Mouse (Mus musculus) heart, postnatal 0 days (tissue): ENCODE measurements around the gene Rsph4a. TPM values are rescaled to one million over a fixed set of nuclear protein-coding genes. Genes with fewer than 3 reads are reported as not detected.
A peak's percentile ranks its signal among the peaks of the same experiment; 100 is the strongest.

Experiments used
- ATAC-seq: fragments of 200-750 bp; cut with Nextera tagmentation; 2 replicates; pipeline ENCODE4 v1.8.0; 2017; ENCODE audit warnings: low read depth, moderate number of reproducible peaks, moderate library complexity; ENCODE audit not compliant: insufficient read depth
- DNase-seq: peaks from one replicate; pipeline ENCODE4 v3.0.0-alpha.2; 2016; ENCODE audit warnings: low spot score
- H3K27ac ChIP-seq: fragments of 300-500 bp; sonication (generic); 2 replicates; pipeline ENCODE4 v1.5.1; 2014; ENCODE audit warnings: low read depth, mild to moderate bottlenecking
- H3K27me3 ChIP-seq: fragments of 300-500 bp; sonication (generic); 2 replicates; pipeline ENCODE4 v1.6.1; 2014; ENCODE audit warnings: low read length, mixed read lengths; ENCODE audit not compliant: control insufficient read depth, insufficient read depth
- H3K36me3 ChIP-seq: fragments of 300-500 bp; sonication (generic); replicated peaks from 2 replicates; pipeline ENCODE4 v1.6.1; 2014; ENCODE audit warnings: low read length, mixed read lengths; ENCODE audit not compliant: control insufficient read depth, insufficient read depth
- H3K4me1 ChIP-seq: fragments of 300-500 bp; sonication (generic); 2 replicates; pipeline ENCODE4 v1.6.1; 2014; ENCODE audit warnings: antibody characterized with exemption; ENCODE audit not compliant: control insufficient read depth, insufficient read depth
- H3K4me2 ChIP-seq: fragments of 300-500 bp; sonication (generic); 2 replicates; pipeline ENCODE4 v1.6.1; 2014; ENCODE audit warnings: low read depth, mild to moderate bottlenecking, low read length, moderate library complexity
- H3K4me3 ChIP-seq: fragments of 300-500 bp; sonication (generic); 2 replicates; pipeline ENCODE4 v1.5.1; 2014; ENCODE audit warnings: low read depth, low read length
- H3K9ac ChIP-seq: fragments of 300-500 bp; sonication (generic); replicated peaks from 2 replicates; pipeline ENCODE4 v1.6.1; 2014; ENCODE audit warnings: low read depth, low read length, mixed read lengths
- H3K9me3 ChIP-seq: fragments of 300-500 bp; sonication (generic); replicated peaks from 2 replicates; pipeline ENCODE4 v1.6.1; 2016; ENCODE audit warnings: low read length; ENCODE audit not compliant: control insufficient read depth
- CTCF ChIP-seq: IDR thresholded peaks from 2 replicates; pipeline ENCODE4 v1.5.1; 2016; ENCODE audit warnings: antibody characterized with exemption, control low read depth, low read depth
- EP300 ChIP-seq: IDR thresholded peaks from 2 replicates; pipeline ENCODE4 v1.6.1; 2016; ENCODE audit warnings: antibody characterized with exemption, low read depth
- WGBS: fragments of 180-500 bp; shearing (Covaris S2); extraction: QIAGEN DNeasy Blood & Tissue Kit; methylation state at CpG from one replicate; pipeline ENCODE4 v1.1.7; 2014; 5-methylcytosine and 5-hydroxymethylcytosine counted together
- polyA plus RNA-seq: library from polyadenylated mRNA; unstranded; fragments of >200 nt; fragmentation: Nextera tagmentation; extraction: Ambion mirVana; gene quantifications from 2 replicates; pipeline ENCODE4 v1.2.1, GENCODE M21; 2015
- total RNA-seq: library from RNA; depleted of rRNA; stranded (reverse); fragments of >200 nt; gene quantifications from 2 replicates; pipeline ENCODE4 v1.2.3, GENCODE M21; 2014; ENCODE audit warnings: low replicate concordance

Gene Rsph4a
- total and polyA plus RNA-seq, 2 experiments from 2014 or later = not detected

DNA sequence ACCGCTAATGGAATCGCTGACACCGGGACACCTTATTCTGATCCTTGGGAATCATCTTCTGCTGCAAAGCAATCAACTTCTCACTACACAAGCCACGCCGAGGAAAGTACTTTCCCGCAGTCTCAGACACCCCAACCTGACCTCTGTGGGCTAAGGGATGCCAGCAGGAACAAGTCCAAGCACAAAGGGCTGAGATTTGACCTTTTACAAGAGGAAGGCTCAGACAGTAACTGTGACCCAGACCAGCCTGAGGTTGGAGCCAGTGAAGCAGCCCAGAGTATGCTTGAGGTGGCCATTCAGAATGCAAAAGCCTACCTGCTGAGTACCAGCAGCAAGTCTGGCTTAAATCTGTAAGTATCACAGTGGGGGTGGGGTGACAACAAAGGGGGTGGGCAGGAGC, 578 bp downstream of the Rsph4a start:
- no peaks in the 10 kb centered on the region for H3K27me3 ChIP-seq
- H3K27ac ChIP-seq = no peak overlapping the region
- H3K4me1 ChIP-seq = no peaks in the 10 kb centered on the region
- no peak for DNase-seq
- no peak for TF ChIP-seq CTCF
- no peak for TF ChIP-seq EP300
- H3K4me2 ChIP-seq = peak overlapping the region; percentile 75
- H3K4me3 ChIP-seq = peak overlapping the region; percentile 54
- ATAC-seq = no peak
- 5% methylated on average over 6 of the region's 6 CpGs for WGBS
- no peaks in the 10 kb centered on the region for H3K9me3 ChIP-seq
- no peaks in the 10 kb centered on the region for H3K36me3 ChIP-seq
- no peak overlapping the region for H3K9ac ChIP-seq

DNA sequence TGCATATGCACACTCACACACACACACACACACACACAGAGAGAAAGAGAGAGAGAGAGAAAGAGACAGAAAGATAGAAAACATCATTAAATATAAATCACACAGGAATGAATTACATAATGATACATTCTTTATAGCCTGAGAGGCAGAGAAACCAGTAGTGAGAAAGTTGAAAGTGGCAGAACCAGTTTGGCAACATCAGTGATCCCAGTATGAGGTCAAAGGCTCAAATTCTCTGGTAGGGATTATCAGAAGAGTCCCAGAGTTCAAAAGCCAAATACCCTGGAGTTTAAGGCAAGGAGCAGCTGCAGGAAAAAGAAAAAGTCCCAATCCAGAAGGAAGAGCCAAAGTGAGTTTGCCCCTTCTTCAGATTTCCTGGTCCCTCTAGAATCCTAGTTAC, 35.8 kb downstream of the Rsph4a start:
- ATAC-seq (no peak), DNase-seq (no peak)
- Histone ChIP-seq H3K4me3 (no peak overlapping the region), H3K27me3 (no peaks in the 10 kb centered on the region), H3K9ac (no peak overlapping the region), H3K9me3 (no peaks in the 10 kb centered on the region), H3K4me1 (no peaks in the 10 kb centered on the region), H3K36me3 (peaks cover 60% of the 10 kb centered on the region), H3K4me2 (no peak overlapping the region), H3K27ac (no peak overlapping the region)
- TF ChIP-seq EP300 (no peak), CTCF (no peak)

GRCm38 (mm10) chr10:33945390-33945789, 40.5 kb downstream of the Rsph4a start:
- ATAC-seq (no peak), DNase-seq (no peak)
- WGBS = 84% methylated on average over 3 of the region's 3 CpGs
- H3K36me3 ChIP-seq = peaks cover 41% of the 10 kb centered on the region
- no peak overlapping the region for H3K9ac ChIP-seq
- no peak overlapping the region for H3K4me3 ChIP-seq
- H3K27me3 ChIP-seq = no peaks in the 10 kb centered on the region
- peaks cover 5% of the 10 kb centered on the region for H3K4me1 ChIP-seq
- no peaks in the 10 kb centered on the region for H3K9me3 ChIP-seq
- no peak overlapping the region for H3K27ac ChIP-seq
- no peak for TF ChIP-seq EP300
- no peak for TF ChIP-seq CTCF
- H3K4me2 ChIP-seq = no peak overlapping the region

DNA sequence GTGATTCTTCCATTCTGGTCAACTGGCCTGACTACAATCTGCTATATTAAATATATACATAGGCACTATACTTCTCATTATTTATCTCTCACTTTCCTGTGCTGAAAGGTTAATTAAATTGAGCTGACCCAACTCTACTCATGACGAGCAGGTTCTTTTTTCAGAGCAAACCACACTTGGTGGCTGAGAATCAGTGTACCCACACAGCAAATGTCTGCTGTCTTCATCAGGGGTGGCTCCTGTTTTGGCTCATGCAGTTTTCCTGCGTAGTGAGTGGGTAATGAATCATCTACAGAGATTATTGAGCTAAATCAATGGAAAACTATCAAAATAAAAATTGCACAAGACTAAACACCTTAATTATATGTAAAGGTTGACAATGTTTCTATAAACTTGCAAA, 41.4 kb downstream of the Rsph4a start:
- no peak for ATAC-seq
- 77% methylated on average over 2 of the region's 2 CpGs for WGBS

GRCm38 (mm10) chr10:33950803-33951583, 46.1 kb downstream of the Rsph4a start, which contains the start of gene Zup1:
Gene Zup1, minus strand, starts transcription at chr10:33951269.
- Histone ChIP-seq H3K4me3 (peak within 1 kb of the TSS; percentile 82), H3K4me2 (peak within 1 kb of the TSS; percentile 72), H3K27ac (peak within 1 kb of the TSS; percentile 80), H3K9ac (peak within 1 kb of the TSS; percentile 93), H3K27me3 (no peaks in the 10 kb centered on the region), H3K9me3 (no peaks in the 10 kb centered on the region), H3K36me3 (peaks cover 16% of the 10 kb centered on the region; the same call in 1 of the 2 replicates), H3K4me1 (peaks cover 5% of the 10 kb centered on the region)
- TF ChIP-seq EP300 (no peak), CTCF (no peak)
- peak; percentile 91 for DNase-seq
- 3% methylated on average over 42 of the region's 42 CpGs for WGBS
- peak; percentile 94 for ATAC-seq

More for the DNA sequence above, 41.4 kb downstream of the Rsph4a start:
- Histone ChIP-seq H3K4me2 (no peak overlapping the region), H3K9ac (no peak overlapping the region), H3K27me3 (no peaks in the 10 kb centered on the region), H3K9me3 (no peaks in the 10 kb centered on the region), H3K36me3 (peaks cover 40% of the 10 kb centered on the region), H3K27ac (no peak overlapping the region), H3K4me3 (no peak overlapping the region), H3K4me1 (peaks cover 5% of the 10 kb centered on the region)
- TF ChIP-seq EP300 (no peak), CTCF (no peak)
- no peak for DNase-seq
